Mouse (Mus musculus) large intestine, adult 2 months (tissue): Measurements from ENCODE around the gene Selplg. TPM values are rescaled to one million over a fixed set of nuclear protein-coding genes. Genes with fewer than 3 reads are reported as not detected.
"Not testable (repeated sequence)": the region's sequence is repeated elsewhere in the genome, so short reads cannot be mapped to it uniquely, and the experiment has no call there.

ENCODE experiments used
- DNase-seq: peaks from one replicate; pipeline ENCODE4 v3.0.0-alpha.2; 2012; ENCODE audit warnings: low read depth, low spot score
- WGBS: fragments of 180-500 bp; shearing (Covaris S2); methylation state at CpG from one replicate; pipeline ENCODE4 v1.1.7; 2018; 5-methylcytosine and 5-hydroxymethylcytosine counted together
- polyA plus RNA-seq: library from polyadenylated mRNA; depleted of rRNA; stranded (reverse); fragments of >200 nt; gene quantifications from 2 replicates; pipeline ENCODE4 v1.2.3, GENCODE M21; 2012

Selplg gene
- polyA plus RNA-seq, 1 experiment, result 32.2 TPM

DNA sequence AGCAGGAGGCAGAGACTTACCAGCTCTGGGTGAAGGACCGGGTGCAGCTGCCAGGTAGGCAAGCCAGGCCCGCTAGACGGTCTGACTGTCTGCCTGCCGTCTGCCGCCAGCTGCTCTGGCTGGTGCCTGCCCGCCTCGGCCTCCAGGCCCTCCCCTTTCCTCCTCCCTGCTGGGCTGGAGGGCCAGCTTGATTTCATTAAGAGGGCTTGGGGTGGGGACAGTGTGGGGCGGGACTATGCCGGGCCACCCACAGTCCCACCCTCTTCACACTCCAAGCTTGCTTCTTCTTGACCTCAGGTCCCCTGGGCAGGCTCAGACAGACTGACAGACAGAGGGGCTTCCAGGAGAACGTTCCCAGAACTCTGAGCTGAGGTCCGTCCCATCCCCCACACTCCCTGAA lies 32.2 kb downstream of the Selplg start, which contains the start of gene Tmem119:
Gene Tmem119 (minus strand): TSS at position 237 of the 400 bp plus-strand sequence.
- DNase-seq, result no peak
- under 1% methylated on average over 11 of the region's 11 CpGs for WGBS

DNA sequence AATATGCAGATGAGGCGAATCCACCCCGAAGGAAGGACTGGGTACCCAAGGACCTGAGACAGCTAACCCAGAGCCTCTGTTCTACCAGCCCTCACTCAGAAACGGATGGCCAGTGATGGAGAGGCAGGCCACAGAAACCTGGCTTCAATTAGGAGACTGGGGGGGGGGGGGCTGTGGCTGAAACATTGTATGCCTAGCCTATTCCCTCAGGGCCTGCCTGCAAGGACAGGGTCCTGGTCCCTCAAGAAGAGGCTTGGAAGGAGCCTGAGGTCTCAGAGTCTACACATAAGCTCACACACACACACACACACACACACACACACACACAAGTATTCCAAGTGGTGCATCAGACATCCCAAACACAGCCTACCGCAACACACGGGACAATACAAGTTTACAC lies 32.8 kb downstream of the Selplg start:
- WGBS, result 42% methylated on average over 5 of the region's 5 CpGs
- no peak for DNase-seq

DNA sequence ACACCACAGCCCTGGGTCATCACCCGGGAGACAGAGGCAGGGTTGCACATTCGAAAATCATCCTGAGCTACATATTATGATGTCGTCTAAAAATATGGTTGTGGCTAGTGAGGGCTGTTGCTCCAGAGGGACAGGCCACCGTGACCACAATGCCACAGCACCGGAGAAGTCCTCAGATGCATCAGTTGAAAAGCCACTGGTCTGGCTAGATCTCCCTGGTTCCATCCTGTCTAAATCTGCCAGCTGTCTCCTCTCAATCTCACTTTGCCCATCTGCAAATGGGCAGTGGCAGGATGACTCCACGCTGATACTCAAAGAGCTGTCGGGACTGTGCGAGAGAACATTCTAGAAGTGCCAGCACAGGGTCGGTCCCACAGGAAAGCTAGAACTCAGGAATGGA lies 33.9 kb downstream of the Selplg start:
- 63% methylated on average over 9 of the region's 9 CpGs for WGBS
- no peak for DNase-seq

DNA sequence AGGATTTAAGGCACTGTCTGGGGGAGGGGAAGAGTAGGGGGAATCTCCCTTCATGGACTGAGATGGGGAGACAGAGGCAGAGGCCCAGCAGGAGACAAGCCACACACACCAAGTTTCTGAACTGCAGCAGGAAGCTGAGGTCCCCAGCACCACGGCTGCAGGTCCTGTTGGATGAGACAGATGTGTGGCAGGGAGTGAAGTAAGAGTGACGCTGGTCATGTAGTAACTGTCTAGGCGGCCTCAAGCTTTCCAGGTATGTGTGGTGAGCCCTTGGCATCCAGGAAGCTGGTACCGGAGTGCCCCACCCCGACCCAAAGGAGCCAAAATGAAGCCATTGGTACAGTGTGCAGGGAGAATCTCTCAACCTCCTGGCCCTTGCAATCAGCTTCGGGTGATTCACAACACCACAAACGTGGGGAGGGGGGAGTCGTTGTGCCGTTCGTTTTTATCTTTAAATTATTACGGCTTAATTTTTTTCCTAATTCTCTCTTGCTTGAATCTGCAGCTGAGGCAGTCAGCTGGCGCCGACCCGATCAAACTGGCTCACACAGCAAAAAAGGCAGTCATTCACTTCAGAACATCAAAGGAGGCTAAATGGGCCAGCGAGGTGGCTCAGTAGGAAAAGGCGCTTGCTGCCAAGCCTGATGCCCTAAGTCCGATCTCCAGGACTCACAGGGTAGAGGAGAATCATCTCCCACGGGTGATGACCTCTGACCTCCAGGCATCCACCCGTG lies 35.1 kb downstream of the Selplg start:
- DNase-seq, result no peak
- 24% methylated on average over 19 of the region's 19 CpGs for WGBS

DNA sequence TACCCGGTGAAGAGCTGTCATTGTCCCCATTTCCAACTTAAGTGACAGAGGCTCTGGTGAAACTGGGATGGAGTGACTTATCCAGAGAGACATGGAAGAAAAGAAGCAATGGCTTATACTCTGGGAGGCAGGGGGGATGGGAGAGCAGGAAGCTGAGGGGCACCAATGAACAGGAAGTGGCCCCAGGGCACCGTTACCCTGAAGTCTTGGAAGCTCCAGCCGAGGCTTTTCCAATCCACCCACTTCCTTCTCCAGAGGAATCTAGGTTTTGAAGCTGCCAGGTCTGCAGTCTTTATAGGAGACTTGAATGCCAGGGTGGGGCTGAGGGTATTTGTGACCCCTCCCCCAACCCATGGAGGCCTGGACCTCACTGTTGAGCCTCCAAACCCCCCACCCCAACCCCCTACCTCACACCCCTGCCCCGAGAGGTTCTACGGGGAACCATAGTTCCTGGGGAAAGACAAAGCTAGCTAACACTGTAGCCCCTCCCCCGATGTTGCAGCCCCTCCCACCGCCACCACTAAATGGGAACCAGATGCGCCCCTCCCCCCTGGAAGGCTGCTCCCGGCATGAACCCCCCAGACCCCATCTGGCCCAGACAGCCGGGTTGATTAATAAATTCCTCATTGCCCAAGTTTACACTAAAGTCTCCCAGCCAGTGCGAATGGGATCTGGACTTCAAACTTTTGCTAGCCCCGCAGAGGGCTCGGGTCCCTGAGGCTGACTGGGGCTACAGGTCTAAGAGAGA lies 35.9 kb downstream of the Selplg start:
- WGBS, result 8% methylated on average over 13 of the region's 13 CpGs
- no peak for DNase-seq

DNA sequence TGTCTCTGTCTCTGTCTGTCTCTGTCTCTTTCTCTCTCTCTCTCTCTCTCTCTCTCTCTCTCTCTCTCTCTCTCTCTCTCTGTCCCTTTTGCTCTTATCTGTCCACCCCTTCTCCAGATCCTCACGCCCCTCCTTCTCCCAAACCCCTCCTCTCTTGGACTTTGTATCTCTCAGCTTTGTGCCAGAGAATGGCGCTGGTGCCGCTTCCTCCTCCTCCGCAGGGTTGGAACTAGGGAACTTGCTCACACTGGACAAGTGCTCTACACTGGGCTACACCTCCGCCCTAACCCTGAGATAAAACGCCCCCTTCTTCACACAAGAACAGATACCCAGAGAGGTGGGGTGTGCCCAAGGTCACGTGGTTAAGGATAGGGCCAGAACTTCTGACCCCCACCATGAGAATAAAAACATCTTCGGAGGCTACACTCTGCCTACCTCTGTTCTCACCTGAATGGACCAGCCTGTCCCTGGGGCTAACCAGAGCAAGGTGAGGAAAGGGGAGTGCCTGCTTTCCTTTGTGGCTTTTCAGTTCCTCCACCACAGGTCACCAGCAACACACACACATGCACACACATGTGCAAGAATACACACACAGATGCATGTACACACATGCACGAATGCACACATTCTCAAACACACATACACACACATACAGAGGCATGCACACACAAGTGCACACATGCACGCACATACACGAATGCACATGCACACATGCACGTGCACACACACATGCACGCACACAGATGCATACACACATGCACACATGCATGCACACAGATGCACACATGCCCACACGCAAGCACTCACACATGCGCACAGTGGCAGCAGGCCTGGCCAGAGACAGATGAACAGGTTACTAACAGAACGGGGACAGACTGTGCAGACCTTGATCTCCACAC lies 41.0 kb downstream of the Selplg start:
- no peak for DNase-seq
- WGBS, result 54% methylated on average over 16 of the region's 16 CpGs

DNA sequence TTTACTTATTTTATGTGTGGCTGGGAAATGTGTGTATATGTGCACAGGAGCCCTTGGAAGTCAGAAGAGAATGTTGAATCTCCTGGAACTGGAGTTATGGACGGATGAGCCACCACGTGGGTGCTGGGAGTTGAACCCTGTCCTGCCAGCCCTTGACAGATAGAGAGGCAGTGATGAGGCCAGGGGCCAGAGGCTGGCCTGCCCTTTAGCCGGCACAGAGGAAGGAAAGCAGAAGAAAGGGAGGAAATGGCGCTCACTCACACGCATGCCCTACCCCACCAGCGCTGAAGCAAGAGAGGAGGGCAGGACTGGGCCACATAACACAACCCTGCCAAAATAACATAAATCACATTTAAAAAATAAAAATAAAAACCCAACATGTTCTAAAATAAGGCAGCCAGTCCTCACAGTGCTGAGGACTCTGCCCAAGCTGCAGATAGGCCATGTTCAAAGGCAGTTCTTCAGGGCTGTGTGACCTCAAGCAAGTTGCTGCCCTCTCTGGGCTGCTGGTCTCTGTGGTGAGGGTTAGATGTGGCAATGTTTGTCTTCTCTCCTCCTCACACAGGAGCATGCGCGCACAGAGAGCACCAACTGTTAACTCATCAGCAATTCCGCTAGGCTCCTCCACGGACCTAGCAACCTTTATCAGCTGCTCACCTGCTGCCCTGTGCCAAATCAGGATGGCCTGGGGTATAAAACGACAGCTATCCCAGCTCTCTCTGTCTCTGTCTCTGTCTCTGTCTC lies 41.8 kb downstream of the Selplg start:
- DNase-seq, result no peak
- 31% methylated on average over 11 of the region's 11 CpGs for WGBS

DNA sequence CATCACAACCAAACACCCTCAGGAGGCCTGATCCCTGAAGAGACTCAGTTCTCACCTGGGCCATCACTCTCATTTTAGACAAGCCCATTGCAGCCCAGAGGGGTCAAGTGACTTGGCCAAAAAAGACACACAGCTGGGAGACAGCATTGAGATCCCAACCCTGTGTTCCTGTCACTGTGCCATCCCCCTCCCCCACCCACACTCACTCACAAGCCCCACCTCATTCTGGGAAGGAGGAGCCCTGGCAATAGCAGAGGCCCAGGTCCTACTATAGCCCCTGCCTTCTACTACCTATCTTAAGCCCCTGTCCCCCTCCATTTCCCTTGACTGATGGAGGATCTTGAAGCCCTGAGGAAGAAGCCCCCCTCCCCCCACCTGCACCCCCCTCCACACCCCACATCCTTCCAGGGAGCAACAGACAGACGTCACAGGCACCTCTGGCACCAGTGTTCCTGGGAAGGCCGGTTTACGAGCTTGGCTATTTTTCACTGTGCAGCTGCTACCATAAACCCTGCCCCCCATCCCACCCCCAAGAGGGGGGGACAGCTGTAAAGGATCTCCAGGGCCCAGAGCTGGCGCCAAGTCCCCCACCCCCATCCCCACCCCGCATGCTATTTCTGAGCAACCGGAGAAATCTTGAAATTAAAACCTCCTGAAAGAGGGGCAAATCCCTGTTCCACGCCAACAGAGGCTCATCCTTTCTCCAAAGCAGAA lies 43.2 kb downstream of the Selplg start:
- WGBS, result 20% methylated on average over 7 of the region's 7 CpGs
- DNase-seq, result no peak

DNA sequence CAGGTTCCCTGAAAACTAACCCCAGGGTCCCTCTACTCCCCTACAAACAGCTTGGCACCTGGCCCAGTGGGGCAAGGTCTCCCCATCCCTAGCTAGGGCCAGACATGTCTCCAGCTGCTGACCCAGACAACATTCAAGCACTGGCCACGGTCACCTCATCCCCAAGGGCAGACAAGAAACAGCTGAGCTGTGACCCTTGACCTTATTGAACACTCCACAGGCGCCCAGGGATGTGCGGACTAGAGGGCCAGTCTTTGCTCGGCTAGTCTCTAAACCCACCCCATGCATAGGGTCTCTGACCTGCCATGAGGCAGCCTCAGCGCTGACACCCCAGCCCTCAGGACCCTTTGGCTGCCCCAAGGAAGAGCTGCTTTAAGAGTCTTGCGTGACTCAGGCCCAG lies 43.8 kb downstream of the Selplg start:
- DNase-seq, result no peak

DNA sequence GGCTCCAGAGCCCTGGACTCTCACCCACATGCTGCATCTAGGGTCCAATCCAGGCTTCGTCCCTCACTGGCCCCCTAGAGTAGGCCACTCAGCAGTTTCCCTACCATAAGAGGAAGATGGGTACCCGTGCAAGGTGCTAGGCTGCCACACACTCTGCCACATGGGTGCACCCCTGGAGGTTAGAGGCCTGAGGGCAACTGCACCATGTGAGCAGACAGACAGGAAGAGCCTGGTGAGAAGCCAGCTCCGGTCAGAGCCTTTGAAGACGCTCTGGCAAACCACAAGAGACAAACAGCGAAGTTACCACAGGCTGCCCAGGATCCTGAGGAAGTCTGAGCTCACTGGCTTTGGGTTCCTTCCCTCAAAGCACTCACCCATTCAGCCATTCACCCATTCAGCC lies 45.5 kb downstream of the Selplg start:
- 70% methylated on average over 5 of the region's 5 CpGs for WGBS
- DNase-seq, result no peak

More for the DNA sequence above, 43.8 kb downstream of the Selplg start:
- WGBS, result 49% methylated on average over 6 of the region's 6 CpGs

DNA sequence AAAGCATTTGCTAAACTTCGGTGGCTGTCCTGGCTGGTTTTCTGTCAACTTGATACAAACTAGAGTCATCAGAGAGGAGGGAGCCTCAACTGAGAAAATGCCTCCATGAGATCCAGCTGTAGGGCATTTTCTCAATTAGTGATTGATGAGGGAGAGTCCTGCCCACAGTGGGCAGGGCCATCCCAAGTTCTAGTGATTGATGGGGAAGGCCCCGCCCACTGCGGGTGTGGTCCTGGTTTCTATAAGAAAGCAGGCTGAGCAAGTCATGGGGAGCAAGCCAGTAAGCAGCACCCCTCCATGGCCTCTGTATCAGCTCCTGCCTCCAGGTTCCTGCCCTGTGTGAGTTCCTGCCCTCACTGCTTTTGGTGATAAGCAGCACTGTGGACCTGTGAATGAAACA lies 48.3 kb downstream of the Selplg start:
- 22% methylated on average over 3 of the region's 3 CpGs for WGBS

DNA sequence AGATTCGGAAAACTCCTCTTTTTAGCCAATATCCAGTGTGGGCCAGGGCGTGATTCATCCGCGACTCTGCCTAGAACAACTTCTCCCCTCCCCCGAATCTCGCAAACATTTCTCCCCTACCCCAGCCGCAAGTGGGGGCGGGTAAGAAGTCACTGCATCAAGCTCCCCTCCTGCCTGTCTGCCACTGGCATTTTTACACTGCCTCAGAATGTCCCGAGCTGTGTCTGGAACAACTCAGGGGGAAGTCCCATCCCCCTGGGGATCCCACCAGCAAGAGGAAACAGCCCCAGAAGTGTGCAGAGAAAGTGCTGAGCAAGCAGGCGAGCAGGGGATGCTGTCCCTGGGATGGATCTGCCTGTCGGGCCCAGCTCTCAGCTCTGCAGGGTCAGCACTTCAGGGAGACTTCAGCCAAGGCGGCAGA lies 48.9 kb downstream of the Selplg start:
- 10% methylated on average over 12 of the region's 12 CpGs for WGBS
- DNase-seq, result no peak

More for the DNA sequence above, 48.3 kb downstream of the Selplg start:
- DNase-seq, result not testable (repeated sequence)

DNA sequence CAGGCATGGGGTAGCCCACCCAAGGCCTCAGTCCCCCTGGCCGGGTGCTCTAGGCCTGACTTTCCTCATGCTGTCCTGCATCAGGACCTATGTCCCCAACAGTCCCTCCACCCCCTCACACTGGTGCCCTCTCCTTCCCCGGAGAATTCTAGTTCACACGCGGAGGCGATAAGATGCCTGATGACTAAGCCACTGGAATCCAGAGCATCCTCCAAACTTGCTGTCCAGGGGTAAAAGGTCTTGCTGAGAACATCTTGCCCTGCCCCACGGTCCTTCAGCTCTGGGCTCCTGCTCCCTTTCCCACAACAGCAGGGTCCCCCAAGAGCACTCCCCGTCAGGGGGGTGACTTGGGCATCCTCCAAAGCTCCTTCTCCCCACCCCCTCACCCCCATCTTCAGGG lies 49.8 kb downstream of the Selplg start:
- no peak for DNase-seq
- WGBS, result 79% methylated on average over 7 of the region's 7 CpGs

DNA sequence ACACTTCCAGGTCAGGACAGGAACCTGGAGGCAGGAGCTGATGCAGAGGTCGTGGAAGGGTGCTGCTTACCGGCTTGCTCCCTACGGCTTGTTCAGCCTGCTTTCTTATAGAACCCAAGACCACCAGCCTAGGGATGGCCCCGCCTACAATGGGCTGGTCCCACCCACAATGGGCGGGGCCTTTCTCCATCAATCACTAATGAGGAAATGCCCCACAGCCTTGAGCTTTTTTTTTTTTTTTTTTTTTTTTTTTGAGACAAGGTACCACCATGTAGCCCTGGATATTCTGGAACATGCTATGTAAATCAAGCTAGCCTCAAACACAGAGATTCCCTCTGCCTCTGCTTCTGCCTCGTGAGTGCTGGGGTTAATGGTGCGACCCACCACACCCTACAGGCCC lies 50.6 kb downstream of the Selplg start:
- DNase-seq, result no peak
- 69% methylated on average over 7 of the region's 7 CpGs for WGBS

DNA sequence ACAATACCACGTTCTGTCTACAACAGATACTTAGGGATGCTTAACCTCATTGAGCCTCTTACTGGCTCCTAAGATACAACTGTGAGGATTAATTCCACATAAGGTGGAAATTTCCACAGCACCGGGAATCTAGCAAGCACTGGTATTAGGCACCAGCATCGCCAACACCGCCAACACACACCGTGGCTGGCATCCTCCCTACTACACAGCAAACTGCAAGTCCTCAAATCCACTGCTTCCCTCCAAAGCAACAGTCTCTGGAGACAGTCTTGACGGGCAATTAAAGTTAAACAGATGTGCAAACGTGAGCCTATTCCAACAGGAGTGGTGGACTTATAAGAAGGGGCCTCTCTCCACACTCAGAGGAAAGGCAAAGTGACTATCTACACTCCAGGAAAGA lies 51.2 kb downstream of the Selplg start:
- 73% methylated on average over 7 of the region's 7 CpGs for WGBS
- DNase-seq, result no peak

DNA sequence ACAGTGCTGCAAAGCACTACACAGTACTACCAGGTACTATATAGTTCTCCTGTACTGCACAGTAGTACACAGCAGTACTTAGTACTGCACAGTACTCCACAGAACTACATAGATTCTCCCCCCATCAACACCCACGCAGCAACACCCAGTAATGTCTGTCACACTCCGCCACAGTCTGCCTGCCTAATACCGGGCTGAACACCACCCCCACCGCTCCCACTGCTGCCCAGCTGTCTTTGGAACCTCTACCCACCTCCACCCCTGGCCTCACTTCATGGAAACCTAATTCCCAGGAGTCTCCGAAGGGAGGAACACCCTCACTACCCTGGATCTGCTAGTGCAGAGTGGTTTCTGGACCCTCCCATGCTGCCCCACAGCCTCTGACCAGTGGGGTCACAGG lies 51.7 kb downstream of the Selplg start:
- DNase-seq, result no peak

DNA sequence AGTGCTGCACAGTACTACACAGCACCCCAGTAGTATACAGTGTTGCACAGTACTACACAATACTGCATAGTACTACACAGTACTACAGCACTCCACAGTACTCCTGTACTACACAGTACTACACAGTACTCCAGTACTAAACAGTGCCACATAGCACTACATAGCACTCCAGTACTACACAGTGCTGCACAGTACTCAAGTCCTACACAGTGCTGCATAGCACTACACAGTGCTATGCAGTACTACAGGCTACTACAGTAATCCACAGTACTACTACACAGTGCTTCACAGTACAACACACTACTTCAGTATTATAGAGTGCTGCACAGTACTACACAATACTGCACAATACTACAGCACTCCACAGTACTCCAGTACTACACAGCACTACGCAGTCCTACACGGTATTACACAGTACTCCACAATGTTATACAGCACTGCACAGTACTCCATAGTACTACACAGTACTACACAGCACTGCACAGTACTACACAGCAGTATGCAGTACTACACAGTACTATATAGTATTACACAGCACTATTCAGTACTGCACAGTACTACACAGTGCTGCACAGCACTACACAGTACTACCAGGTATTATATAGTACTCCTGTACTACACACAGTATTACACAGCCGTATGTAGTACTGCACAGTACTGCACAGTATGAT lies 52.2 kb downstream of the Selplg start:
- 94% methylated on average over 3 of the region's 3 CpGs for WGBS
- no peak for DNase-seq

More for the DNA sequence above, 51.7 kb downstream of the Selplg start:
- 81% methylated on average over 5 of the region's 5 CpGs for WGBS

DNA sequence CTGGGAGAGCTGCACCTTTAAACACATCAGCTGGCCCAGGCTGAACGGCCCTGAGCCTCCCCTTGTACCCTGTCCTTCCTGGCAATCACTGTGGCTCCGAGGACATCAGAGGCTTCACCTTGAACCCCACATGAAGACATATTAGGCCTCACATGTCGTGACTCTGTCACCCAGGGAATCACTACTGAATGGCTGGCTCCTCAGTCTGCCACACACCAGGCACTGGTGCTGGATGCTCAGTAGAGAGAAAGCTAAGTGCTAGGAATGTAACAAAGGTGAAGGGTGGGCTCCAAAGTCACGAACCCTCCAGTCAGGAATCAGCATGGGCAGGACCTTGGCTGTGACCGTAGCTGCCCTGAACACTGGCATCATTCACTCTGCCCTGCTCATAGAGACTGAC lies 52.9 kb downstream of the Selplg start:
- 70% methylated on average over 5 of the region's 5 CpGs for WGBS
- DNase-seq, result no peak
